In genomic region chr11:59847891-59848884, GRCm38 (mm10) we compare ENCODE assay signal across 8 mouse cellular contexts. TPM values are rescaled to one million over a fixed set of nuclear protein-coding genes. Genes with fewer than 3 reads are reported as not detected.
DNase-seq lines count a peak whose midpoint lies in the region; ATAC-seq lines count a peak whose summit lies in the region.

No protein-coding gene starts in this region.

- peak overlapping the region; percentile 72 for H3K4me2 ChIP-seq in hindbrain, embryonic 14.5 days (replicated peaks)

- peaks cover 11% of the 10 kb centered on the region for H3K4me1 ChIP-seq in hindbrain, embryonic 14.5 days (replicated peaks; ENCODE audit: control insufficient read depth, insufficient read depth, low read length)

- H3K9me3 ChIP-seq in hindbrain, embryonic 14.5 days (ENCODE audit: control insufficient read depth, low read length), result no peaks in the 10 kb centered on the region

- H3K79me2 ChIP-seq in macrophage (ENCODE audit: inconsistent target), result peaks cover 38% of the 10 kb centered on the region; the same call in 1 of the 2 replicates

- DNase-seq in R1 (ENCODE audit: low read depth, low spot score), result peak; percentile 52
- peak; percentile 85 for DNase-seq in cerebellum, postnatal 14 days
- DNase-seq in frontal cortex, postnatal 25 days (ENCODE audit: low spot score in 2 of 2), result peak; percentile 56 to 59
- peak; percentile 72 for DNase-seq in hindbrain, embryonic 14.5 days (ENCODE audit: low spot score)
- peak; percentile 69 to 83 for DNase-seq in left cerebral cortex, adult 18-20 months (ENCODE audit: low spot score in 2 of 2)
- peak; percentile 54 for DNase-seq in retina, postnatal 7 days (ENCODE audit: low read depth, low spot score)
- peak; percentile 80 for DNase-seq in urinary bladder, adult 2 months (ENCODE audit: low spot score)

- H3K4me3 ChIP-seq in hindbrain, embryonic 14.5 days (replicated peaks; ENCODE audit: low read length), result peak overlapping the region; percentile 67
- peak overlapping the region; percentile 67 for H3K4me3 ChIP-seq in macrophage (ENCODE audit: inconsistent target)

- H3K36me3 ChIP-seq in hindbrain, embryonic 14.5 days (replicated peaks; ENCODE audit: control insufficient read depth, insufficient read depth), result peaks cover 6% of the 10 kb centered on the region; the same call in 1 of the 2 replicates
- H3K36me3 ChIP-seq in macrophage (ENCODE audit: inconsistent target), result no peaks in the 10 kb centered on the region

- WGBS in hindbrain, embryonic 14.5 days, result under 1% methylated on average over 69 of the region's 69 CpGs
- WGBS in macrophage (ENCODE audit: missing documents), result under 1% methylated on average over 64 of the region's 69 CpGs

- H3K27me3 ChIP-seq in hindbrain, embryonic 14.5 days (ENCODE audit: control insufficient read depth, insufficient read depth, low read length), result no peaks in the 10 kb centered on the region

- peak overlapping the region; percentile 88 for H3K9ac ChIP-seq in hindbrain, embryonic 14.5 days

- ATAC-seq in hindbrain, embryonic 14.5 days (ENCODE audit: low FRiP score), result peak; percentile 92

- peak overlapping the region; percentile 86 for H3K27ac ChIP-seq in hindbrain, embryonic 14.5 days
- H3K27ac ChIP-seq in macrophage, result peak overlapping the region; percentile 58

RNA-seq across cellular contexts. Expression of gene Cops3, which starts 8.6 kb away (rescaled TPM):
- 198 and 199 TPM in 2 replicates for polyA plus RNA-seq in hindbrain, embryonic 14.5 days (2014; fragmentation: Nextera tagmentation; extraction: Ambion mirVana)
- total RNA-seq in left cerebral cortex, adult 18-20 months (2021), result 10 to 100 TPM; 70.7 to 71.1 TPM
- 10 to 100 TPM in 25 of 26 experiments, 1 to 10 TPM in 1; 9.6 to 93.0 (median 46.0) TPM for total RNA-seq in macrophage (2018; cell fraction: chromatin; rRNA removed)
- 10 to 100 TPM; 19.7 to 39.2 (median 31.1) TPM for total RNA-seq in macrophage (2018; cell fraction: cytosol; rRNA removed)
- total RNA-seq in macrophage (2018; cell fraction: nucleus; rRNA removed), result 10 to 100 TPM; 11.4 to 57.3 (median 28.0) TPM
- 33.4 to 53.8 TPM (median 52.0 TPM) in 3 replicates for polyA plus RNA-seq in macrophage (2018)
- 36.1 and 44.7 TPM in 2 replicates for polyA plus RNA-seq in urinary bladder, adult 2 months (2012; rRNA removed)

RNA-seq across cellular contexts. Expression of gene Nt5m, which starts 8.9 kb away (rescaled TPM):
- 70.0 and 70.1 TPM in 2 replicates for polyA plus RNA-seq in hindbrain, embryonic 14.5 days (2014; fragmentation: Nextera tagmentation; extraction: Ambion mirVana)
- 10 to 100 TPM; 49.6 to 51.7 TPM for total RNA-seq in left cerebral cortex, adult 18-20 months (2021)
- 10 to 100 TPM in 13 of 26 experiments, 1 to 10 TPM in 12, under 1 TPM in 1; 0.95 to 24.4 (median 10.0) TPM for total RNA-seq in macrophage (2018; cell fraction: chromatin; rRNA removed)
- total RNA-seq in macrophage (2018; cell fraction: cytosol; rRNA removed), result 10 to 100 TPM in 24 of 26 experiments, 1 to 10 TPM in 2; 6.5 to 48.2 (median 23.3) TPM
- total RNA-seq in macrophage (2018; cell fraction: nucleus; rRNA removed), result 10 to 100 TPM in 15 of 26 experiments, 1 to 10 TPM in 11; 2.0 to 27.9 (median 13.1) TPM
- polyA plus RNA-seq in macrophage (2018), result 10.2 to 21.8 TPM (median 19.2 TPM) in 3 replicates
- 18.4 and 21.0 TPM in 2 replicates for polyA plus RNA-seq in urinary bladder, adult 2 months (2012; rRNA removed)

RNA-seq across cellular contexts. Expression of gene Flcn, which starts 38.4 kb away (rescaled TPM):
- 35.9 and 39.7 TPM in 2 replicates for polyA plus RNA-seq in hindbrain, embryonic 14.5 days (2014; fragmentation: Nextera tagmentation; extraction: Ambion mirVana)
- 10 to 100 TPM; 44.2 to 50.1 TPM for total RNA-seq in left cerebral cortex, adult 18-20 months (2021)
- total RNA-seq in macrophage (2018; cell fraction: chromatin; rRNA removed), result 100 to 1,000 TPM; 122 to 465 (median 250) TPM
- total RNA-seq in macrophage (2018; cell fraction: cytosol; rRNA removed), result 100 to 1,000 TPM in 1 of 26 experiments, 10 to 100 TPM in 25; 14.4 to 102 (median 50.4) TPM
- 100 to 1,000 TPM in 23 of 26 experiments, 10 to 100 TPM in 3; 70.1 to 307 (median 159) TPM for total RNA-seq in macrophage (2018; cell fraction: nucleus; rRNA removed)
- 36.7 to 92.1 TPM (median 40.6 TPM) in 3 replicates for polyA plus RNA-seq in macrophage (2018)
- 42.6 and 48.8 TPM in 2 replicates for polyA plus RNA-seq in urinary bladder, adult 2 months (2012; rRNA removed)

Comparison
In these comparisons a context has a peak if more than half of its experiments do, and no peak if none do; other contexts are left out.
1. Peak in every context shown above with its lines: DNase-seq, ATAC-seq, H3K4me3 ChIP-seq and H3K27ac ChIP-seq.